Mouse (Mus musculus) induced T-regulatory cell, adult 2 months (primary cell): ENCODE data around the gene Nap1l4.
"Not testable (repeated sequence)": the region's sequence is repeated elsewhere in the genome, so short reads cannot be mapped to it uniquely, and the experiment has no call there.

Experiments used
- DNase-seq: peaks from one replicate; pipeline ENCODE4 v3.0.0-alpha.2; 2012; ENCODE audit warnings: low read depth

Nap1l4 gene

GRCm38 (mm10) chr7:143548976-143549457 is at the start of gene Nap1l4:
TSS of gene Nap1l4 (minus strand) at chr7:143549106.
- DNase-seq, result peak; percentile 99

GRCm38 (mm10) chr7:143594865-143595264 is 46.0 kb upstream of the Nap1l4 start:
- no peak for DNase-seq

- DNase-seq, result no peak
Observed at GRCm38 (mm10) chr7:143592255-143592654, 43.3 kb upstream of the Nap1l4 start.

- DNase-seq, result no peak
Observed at GRCm38 (mm10) chr7:143588006-143588405, 39.1 kb upstream of the Nap1l4 start.

GRCm38 (mm10) chr7:143587586-143587985 is 38.7 kb upstream of the Nap1l4 start:
- DNase-seq, result no peak

- peak; percentile 88 for DNase-seq
Observed at GRCm38 (mm10) chr7:143583956-143584355, 35.0 kb upstream of the Nap1l4 start.

- DNase-seq, result no peak
Observed at GRCm38 (mm10) chr7:143583025-143583424, 34.1 kb upstream of the Nap1l4 start.

GRCm38 (mm10) chr7:143575751-143576150 is 26.8 kb upstream of the Nap1l4 start:
- DNase-seq, result no peak

- no peak for DNase-seq
Observed at GRCm38 (mm10) chr7:143565648-143566039, 16.7 kb upstream of the Nap1l4 start.

GRCm38 (mm10) chr7:143565015-143565647 is 16.2 kb upstream of the Nap1l4 start:
- no peak for DNase-seq

GRCm38 (mm10) chr7:143563787-143564186 is 14.9 kb upstream of the Nap1l4 start:
- DNase-seq, result no peak

- no peak for DNase-seq
Observed at GRCm38 (mm10) chr7:143557616-143558015, 8.7 kb upstream of the Nap1l4 start.

- DNase-seq, result no peak
Observed at GRCm38 (mm10) chr7:143556964-143557610, 8.2 kb upstream of the Nap1l4 start.

GRCm38 (mm10) chr7:143549588-143550220 is 798 bp upstream of the Nap1l4 start:
- DNase-seq, result no peak

- peak; percentile 89 for DNase-seq
Observed at GRCm38 (mm10) chr7:143548231-143548961, 510 bp downstream of the Nap1l4 start.

- DNase-seq, result peak; percentile 62
Observed at GRCm38 (mm10) chr7:143546554-143546953, 2.4 kb downstream of the Nap1l4 start.

GRCm38 (mm10) chr7:143544368-143544767 is 4.5 kb downstream of the Nap1l4 start:
- DNase-seq, result peak; percentile 80

GRCm38 (mm10) chr7:143538671-143539070 is 10.2 kb downstream of the Nap1l4 start:
- DNase-seq, result no peak

- DNase-seq, result not testable (repeated sequence)
Observed at GRCm38 (mm10) chr7:143538229-143538628, 10.7 kb downstream of the Nap1l4 start.

GRCm38 (mm10) chr7:143536251-143536650 is 12.7 kb downstream of the Nap1l4 start:
- DNase-seq, result no peak

- DNase-seq, result no peak
Observed at GRCm38 (mm10) chr7:143533284-143533683, 15.6 kb downstream of the Nap1l4 start.

- no peak for DNase-seq
Observed at GRCm38 (mm10) chr7:143532410-143532809, 16.5 kb downstream of the Nap1l4 start.
